ENCODE assay signal across 31 mouse cellular contexts in genomic region chr2:131080507-131080906, GRCm38 (mm10). TPM values are rescaled to one million over a fixed set of nuclear protein-coding genes. Genes with fewer than 3 reads are reported as not detected.
"Had no signal": no experiment of that assay in that cellular context is flagged by ENCODE, and none has a peak within 500 bp of the region (broad histone marks: within the 10 kb centered on the region; RNA-seq: fewer than 3 reads in every experiment).

No protein-coding gene starts in this region.

- H3K9me3 ChIP-seq: kidney, embryonic 15.5 days; liver, embryonic 15.5 days; lung, embryonic 15.5 days had no signal

- H3K4me3 ChIP-seq: kidney, embryonic 15.5 days; left cerebral cortex, adult 2 months; liver, embryonic 15.5 days; lung, embryonic 15.5 days had no signal

- H3K27me3 ChIP-seq: kidney, embryonic 15.5 days; lung, embryonic 15.5 days had no signal

- H3K36me3 ChIP-seq: kidney, embryonic 15.5 days; liver, embryonic 15.5 days; lung, embryonic 15.5 days had no signal

- H3K9ac ChIP-seq: kidney, embryonic 15.5 days; liver, embryonic 15.5 days; lung, embryonic 15.5 days had no signal

- H3K4me1 ChIP-seq: kidney, embryonic 15.5 days; liver, embryonic 15.5 days; lung, embryonic 15.5 days had no signal

- H3K4me2 ChIP-seq: kidney, embryonic 15.5 days; liver, embryonic 15.5 days; lung, embryonic 15.5 days; midbrain, embryonic 11.5 days had no signal

- H3K27ac ChIP-seq: kidney, embryonic 15.5 days; left cerebral cortex, adult 2 months; liver, embryonic 15.5 days; lung, embryonic 15.5 days; stomach, postnatal 0 days had no signal

- DNase-seq: kidney, adult 8-10 months; kidney, postnatal 10 days; kidney, postnatal 36 days; layer of hippocampus, postnatal 36 days; lung, adult 18-20 months; lung, postnatal 10 days; lung, postnatal 36 days; midbrain, embryonic 14.5 days; right cerebral cortex, adult 18-20 months; right cerebral cortex, postnatal 14 days; right cerebral cortex, postnatal 4 days; thymus, adult 2 months; thymus, postnatal 14 days; thymus, postnatal 4 days had no signal

RNA-seq across cellular contexts. Expression of gene Gfra4, which starts 37.6 kb away (rescaled TPM):
- total RNA-seq: liver, adult 2 months had no signal

RNA-seq across cellular contexts. Expression of gene Gm11037, which starts 52.8 kb away (rescaled TPM):
- total RNA-seq: layer of hippocampus, adult 8-10 months; layer of hippocampus, postnatal 10 days; layer of hippocampus, postnatal 36 days; left cerebral cortex, adult 2 months; left cerebral cortex, postnatal 10 days; left cerebral cortex, postnatal 36 days; liver, adult 2 months; midbrain, postnatal 0 days had no signal
- polyA plus RNA-seq: kidney, embryonic 15.5 days; limb, embryonic 11.5 days; limb, embryonic 14.5 days; liver, adult 2 months; liver, embryonic 15.5 days; lung, embryonic 15.5 days; midbrain, embryonic 11.5 days; midbrain, embryonic 14.5 days; midbrain, postnatal 0 days; neural tube, embryonic 11.5 days; neural tube, embryonic 14.5 days; stomach, embryonic 14.5 days; stomach, postnatal 0 days; thymus, adult 2 months had no signal
